Mouse (Mus musculus): Measurements from ENCODE around the gene Snd1. TPM values are rescaled to one million over a fixed set of nuclear protein-coding genes. Genes with fewer than 3 reads are reported as not detected.

Gene Snd1
- polyA plus RNA-seq, 1 experiment from 2014 or later, result 39.4 TPM

DNA sequence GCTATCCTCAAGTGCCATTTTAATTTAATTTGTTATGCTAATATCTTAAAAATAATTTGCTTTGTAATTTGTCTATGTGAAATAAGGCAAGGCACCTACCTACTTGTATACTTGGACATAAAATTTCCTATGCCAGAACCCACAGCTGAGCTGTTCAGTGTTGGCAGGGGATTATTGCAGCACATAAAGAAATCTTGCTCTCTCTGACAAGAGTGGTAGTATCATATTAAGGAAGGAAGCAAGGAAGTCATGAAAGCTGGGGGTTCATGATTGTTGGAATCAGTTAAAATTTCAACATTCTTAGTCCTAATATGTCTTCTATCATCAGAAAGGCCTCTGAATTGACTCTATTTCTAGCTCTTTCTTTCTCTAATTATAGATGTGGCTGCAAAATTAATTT, 125.5 kb downstream of the Snd1 start:
- Histone ChIP-seq H3K36me3 (ENCODE audit: control insufficient read depth, insufficient read depth) (no peaks in the 10 kb centered on the region), H3K4me2 (replicated peaks; ENCODE audit: low read depth) (no peak overlapping the region), H3K4me3 (ENCODE audit: low read depth, low read length) (no peak overlapping the region), H3K9me3 (ENCODE audit: control insufficient read depth) (no peaks in the 10 kb centered on the region), H3K27ac (ENCODE audit: low read depth, low read length) (no peak overlapping the region), H3K9ac (ENCODE audit: low read depth, low read length) (no peak overlapping the region), H3K27me3 (replicated peaks; ENCODE audit: control insufficient read depth, insufficient read depth, low read length) (no peaks in the 10 kb centered on the region), H3K4me1 (replicated peaks; ENCODE audit: control insufficient read depth, insufficient read depth, low read length) (0 out of 2 replicates have a peak, but pooled peaks cover 2% of the 10 kb centered on the region)
- ATAC-seq, result no peak
- no peak for TF ChIP-seq CTCF (IDR thresholded peaks at IDR 0.05; ENCODE audit: low read depth)

- 68% methylated on average over 3 of the region's 3 CpGs for WGBS
- no peak for TF ChIP-seq CTCF (IDR thresholded peaks at IDR 0.05; ENCODE audit: low read depth)
- Histone ChIP-seq H3K4me2 (replicated peaks; ENCODE audit: low read depth) (no peak overlapping the region), H3K9me3 (ENCODE audit: control insufficient read depth) (no peaks in the 10 kb centered on the region), H3K36me3 (ENCODE audit: control insufficient read depth, insufficient read depth) (no peaks in the 10 kb centered on the region), H3K27ac (ENCODE audit: low read depth, low read length) (no peak overlapping the region), H3K27me3 (replicated peaks; ENCODE audit: control insufficient read depth, insufficient read depth, low read length) (no peaks in the 10 kb centered on the region), H3K4me1 (replicated peaks; ENCODE audit: control insufficient read depth, insufficient read depth, low read length) (0 out of 2 replicates have a peak, but pooled peaks cover 2% of the 10 kb centered on the region), H3K9ac (ENCODE audit: low read depth, low read length) (no peak overlapping the region), H3K4me3 (ENCODE audit: low read depth, low read length) (no peak overlapping the region)
- no peak for ATAC-seq
These were observed 128.5 kb downstream of the Snd1 start for GRCm38 (mm10) chr6:28603401-28603800.

GRCm38 (mm10) chr6:28603823-28604222, 128.9 kb downstream of the Snd1 start:
- Histone ChIP-seq H3K4me1 (replicated peaks; ENCODE audit: control insufficient read depth, insufficient read depth, low read length) (0 out of 2 replicates have a peak, but pooled peaks cover 2% of the 10 kb centered on the region), H3K27me3 (replicated peaks; ENCODE audit: control insufficient read depth, insufficient read depth, low read length) (no peaks in the 10 kb centered on the region), H3K4me3 (ENCODE audit: low read depth, low read length) (no peak overlapping the region), H3K36me3 (ENCODE audit: control insufficient read depth, insufficient read depth) (no peaks in the 10 kb centered on the region), H3K4me2 (replicated peaks; ENCODE audit: low read depth) (no peak overlapping the region), H3K27ac (ENCODE audit: low read depth, low read length) (no peak overlapping the region), H3K9ac (ENCODE audit: low read depth, low read length) (no peak overlapping the region), H3K9me3 (ENCODE audit: control insufficient read depth) (no peaks in the 10 kb centered on the region)
- TF ChIP-seq CTCF (IDR thresholded peaks at IDR 0.05; ENCODE audit: low read depth), result no peak
- ATAC-seq, result no peak
- 47% methylated on average over 3 of the region's 3 CpGs for WGBS

DNA sequence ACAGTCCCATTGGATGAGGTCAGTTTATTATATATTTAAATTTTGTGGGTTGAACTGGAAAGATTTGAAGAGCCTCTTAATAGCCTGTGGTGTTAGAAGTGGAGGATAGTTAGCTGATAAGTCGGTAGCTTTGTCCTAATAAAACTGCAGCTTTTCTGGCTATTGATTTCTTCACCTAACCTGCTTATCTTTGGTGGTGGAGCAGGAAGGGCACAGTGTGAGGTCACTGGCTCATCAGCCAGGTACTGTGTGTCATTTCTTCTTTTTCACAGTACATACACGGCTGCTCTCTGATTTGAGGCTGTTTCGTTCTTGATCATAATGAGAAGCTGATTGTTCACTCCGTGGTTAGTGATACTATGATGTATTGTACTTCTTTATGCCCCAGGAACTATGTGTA, 134.4 kb downstream of the Snd1 start:
- Histone ChIP-seq H3K4me1 (replicated peaks; ENCODE audit: control insufficient read depth, insufficient read depth, low read length) (no peaks in the 10 kb centered on the region), H3K27ac (ENCODE audit: low read depth, low read length) (no peak overlapping the region), H3K4me3 (ENCODE audit: low read depth, low read length) (no peak overlapping the region), H3K36me3 (ENCODE audit: control insufficient read depth, insufficient read depth) (no peaks in the 10 kb centered on the region), H3K9ac (ENCODE audit: low read depth, low read length) (no peak overlapping the region), H3K4me2 (replicated peaks; ENCODE audit: low read depth) (no peak overlapping the region), H3K9me3 (ENCODE audit: control insufficient read depth) (no peaks in the 10 kb centered on the region), H3K27me3 (replicated peaks; ENCODE audit: control insufficient read depth, insufficient read depth, low read length) (no peaks in the 10 kb centered on the region)
- ATAC-seq, result no peak
- no peak for TF ChIP-seq CTCF (IDR thresholded peaks at IDR 0.05; ENCODE audit: low read depth)
- WGBS, result 44% methylated on average over 4 of the region's 4 CpGs

DNA sequence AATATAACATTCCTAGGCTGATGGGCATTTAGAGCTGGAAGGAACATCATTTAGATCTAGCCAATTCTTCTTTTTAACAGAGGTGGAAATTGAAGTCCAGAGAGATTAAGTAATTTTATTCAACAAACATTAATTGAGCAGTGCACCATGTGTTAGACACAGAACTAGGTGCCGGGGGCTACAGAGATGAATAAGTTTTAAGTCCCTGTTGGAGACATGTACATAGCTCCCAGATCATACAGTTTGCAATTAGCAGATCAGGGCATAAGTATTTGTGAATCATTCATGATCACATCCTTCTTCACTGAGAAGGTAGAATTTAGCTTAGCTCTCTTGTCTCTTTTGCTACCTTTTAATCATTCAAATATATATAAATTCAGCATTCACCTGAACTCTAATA, 135.2 kb downstream of the Snd1 start:
- Histone ChIP-seq H3K4me3 (ENCODE audit: low read depth, low read length) (no peak overlapping the region), H3K27ac (ENCODE audit: low read depth, low read length) (no peak overlapping the region), H3K27me3 (replicated peaks; ENCODE audit: control insufficient read depth, insufficient read depth, low read length) (no peaks in the 10 kb centered on the region), H3K4me2 (replicated peaks; ENCODE audit: low read depth) (no peak overlapping the region), H3K9me3 (ENCODE audit: control insufficient read depth) (no peaks in the 10 kb centered on the region), H3K4me1 (replicated peaks; ENCODE audit: control insufficient read depth, insufficient read depth, low read length) (no peaks in the 10 kb centered on the region), H3K36me3 (ENCODE audit: control insufficient read depth, insufficient read depth) (no peaks in the 10 kb centered on the region), H3K9ac (ENCODE audit: low read depth, low read length) (no peak overlapping the region)
- WGBS, result 94% methylated on average over 1 of the region's 1 CpGs
- ATAC-seq, result no peak
- TF ChIP-seq CTCF (IDR thresholded peaks at IDR 0.05; ENCODE audit: low read depth), result no peak

DNA sequence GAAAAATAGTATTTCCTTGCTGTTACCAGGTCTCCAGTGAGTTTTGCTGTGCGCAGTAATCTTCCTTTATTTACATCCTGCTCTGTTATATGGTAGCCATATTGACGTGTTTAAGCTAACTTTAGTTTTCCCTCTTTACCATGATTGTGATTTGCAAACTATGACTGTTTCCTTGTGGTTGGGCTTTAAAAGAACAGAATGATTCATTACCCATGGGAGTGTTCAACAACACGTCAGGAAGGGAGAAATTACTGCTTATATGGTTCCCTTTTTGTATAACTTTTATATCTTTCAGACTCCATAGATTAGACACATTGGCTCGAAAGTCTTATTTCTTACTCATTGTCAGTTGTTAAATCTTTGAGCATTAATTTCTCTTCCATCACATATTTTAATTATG, 138.5 kb downstream of the Snd1 start:
- Histone ChIP-seq H3K4me2 (replicated peaks; ENCODE audit: low read depth) (no peak overlapping the region), H3K4me1 (replicated peaks; ENCODE audit: control insufficient read depth, insufficient read depth, low read length) (no peaks in the 10 kb centered on the region; the same call in 1 of the 2 replicates), H3K36me3 (ENCODE audit: control insufficient read depth, insufficient read depth) (no peaks in the 10 kb centered on the region), H3K4me3 (ENCODE audit: low read depth, low read length) (no peak overlapping the region), H3K9me3 (ENCODE audit: control insufficient read depth) (no peaks in the 10 kb centered on the region), H3K27me3 (replicated peaks; ENCODE audit: control insufficient read depth, insufficient read depth, low read length) (no peaks in the 10 kb centered on the region), H3K9ac (ENCODE audit: low read depth, low read length) (no peak overlapping the region), H3K27ac (ENCODE audit: low read depth, low read length) (no peak overlapping the region)
- TF ChIP-seq CTCF (IDR thresholded peaks at IDR 0.05; ENCODE audit: low read depth), result no peak
- WGBS, result 65% methylated on average over 4 of the region's 4 CpGs
- no peak for ATAC-seq

DNA sequence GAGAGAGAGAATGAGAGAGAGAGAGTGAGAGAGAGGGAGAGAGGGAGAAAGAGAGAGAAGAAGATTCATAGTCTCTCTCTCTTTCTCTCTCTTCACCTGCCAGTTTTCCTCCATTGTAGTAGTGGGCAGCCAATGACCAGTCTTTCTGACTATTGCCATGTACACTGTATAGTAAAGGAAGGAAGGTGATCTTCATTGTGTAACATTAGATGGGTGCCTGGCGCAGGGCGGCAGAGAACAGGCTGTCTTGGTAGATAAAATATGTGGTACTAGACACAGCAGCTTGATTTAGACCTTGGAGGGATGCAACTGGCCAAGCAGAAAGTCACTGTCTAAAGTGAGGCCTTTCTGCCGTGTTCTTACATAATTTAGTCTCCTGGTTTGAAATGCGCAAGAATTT, 139.9 kb downstream of the Snd1 start:
- no peaks in the 10 kb centered on the region for H3K27me3 ChIP-seq (replicated peaks; ENCODE audit: control insufficient read depth, insufficient read depth, low read length)
- no peak overlapping the region for H3K27ac ChIP-seq (ENCODE audit: low read depth, low read length)
- ATAC-seq, result no peak
- peaks cover 5% of the 10 kb centered on the region for H3K4me1 ChIP-seq (replicated peaks; ENCODE audit: control insufficient read depth, insufficient read depth, low read length)
- H3K9ac ChIP-seq (ENCODE audit: low read depth, low read length), result no peak overlapping the region
- H3K4me2 ChIP-seq (replicated peaks; ENCODE audit: low read depth), result no peak overlapping the region
- WGBS, result 96% methylated on average over 4 of the region's 4 CpGs
- no peak overlapping the region for H3K4me3 ChIP-seq (ENCODE audit: low read depth, low read length)
- TF ChIP-seq CTCF (IDR thresholded peaks at IDR 0.05; ENCODE audit: low read depth), result no peak
- H3K36me3 ChIP-seq (ENCODE audit: control insufficient read depth, insufficient read depth), result no peaks in the 10 kb centered on the region
- no peaks in the 10 kb centered on the region for H3K9me3 ChIP-seq (ENCODE audit: control insufficient read depth)
